Mouse (Mus musculus) megakaryocyte, embryonic 14.5 days (primary cell): Measurements from ENCODE around the gene Scn11a. TPM values are rescaled to one million over a fixed set of nuclear protein-coding genes. Genes with fewer than 3 reads are reported as not detected.

Experiments
- H3K27me3 ChIP-seq: replicated peaks from 2 replicates; pipeline ENCODE3; 2012; ENCODE audit warnings: inconsistent platforms
- H3K36me3 ChIP-seq: replicated peaks from 2 replicates; pipeline ENCODE3; 2012; ENCODE audit warnings: low read length, inconsistent platforms, mixed read lengths
- H3K4me1 ChIP-seq: 2 replicates; pipeline ENCODE4 v1.6.1; 2012; ENCODE audit warnings: inconsistent platforms
- H3K4me3 ChIP-seq: replicated peaks from 2 replicates; pipeline ENCODE3; 2012; ENCODE audit warnings: moderate library complexity, mild to moderate bottlenecking, inconsistent platforms
- H3K9me3 ChIP-seq: 2 replicates; pipeline ENCODE4 v1.6.1; 2012; ENCODE audit warnings: inconsistent platforms
- FLI1 ChIP-seq: IDR thresholded peaks from 2 replicates; pipeline ENCODE4 v1.6.1; 2012; ENCODE audit warnings: low read length, inconsistent platforms, mixed read lengths
- GATA1 ChIP-seq: IDR thresholded peaks from 3 replicates; pipeline ENCODE4 v1.6.1; 2012; ENCODE audit warnings: mixed read lengths, low read length, inconsistent platforms, borderline replicate concordance
- polyA plus RNA-seq: library from polyadenylated mRNA; stranded (reverse); fragments of >175 nt; gene quantifications from 2 replicates; pipeline ENCODE4 v1.2.3, GENCODE M21; 2012; ENCODE audit warnings: low replicate concordance; ENCODE audit not compliant: insufficient read depth

Gene Scn11a
- polyA plus RNA-seq, 1 experiment = not detected

DNA sequence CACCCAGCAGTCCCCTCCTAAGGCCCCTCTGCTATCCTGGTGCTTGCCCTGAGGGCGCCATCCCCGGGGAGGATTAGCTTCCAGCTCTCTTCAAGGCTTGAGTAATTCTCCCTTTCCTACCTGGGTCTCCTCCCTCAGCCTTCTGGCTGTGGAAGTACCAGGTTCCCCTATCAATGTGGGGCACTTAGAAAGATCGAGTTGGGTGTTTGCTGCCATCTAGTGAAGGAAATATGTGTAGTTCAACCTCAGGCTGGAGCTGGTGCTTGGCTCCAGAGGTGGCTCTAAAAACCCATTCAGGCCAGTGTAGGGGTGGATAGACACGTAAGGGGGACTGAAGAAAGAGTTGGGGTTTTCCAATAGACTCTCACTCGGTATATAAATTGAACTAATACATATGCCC lies 73.7 kb downstream of the Scn11a start:
- Histone ChIP-seq H3K27me3 (peaks cover 33% of the 10 kb centered on the region), H3K36me3 (no peaks in the 10 kb centered on the region), H3K4me3 (no peak overlapping the region), H3K4me1 (no peaks in the 10 kb centered on the region), H3K9me3 (peaks cover 31% of the 10 kb centered on the region)
- TF ChIP-seq GATA1 = no peak
- TF ChIP-seq FLI1 = no peak

- peaks cover 53% of the 10 kb centered on the region for H3K27me3 ChIP-seq
- H3K36me3 ChIP-seq = no peaks in the 10 kb centered on the region
- TF ChIP-seq GATA1 = no peak
- no peak for TF ChIP-seq FLI1
- H3K9me3 ChIP-seq = peaks cover 12% of the 10 kb centered on the region
- H3K4me3 ChIP-seq = no peak overlapping the region
- H3K4me1 ChIP-seq = peaks cover 8% of the 10 kb centered on the region
Observed at GRCm38 (mm10) chr9:119749112-119749511, 76.1 kb downstream of the Scn11a start.

GRCm38 (mm10) chr9:119743900-119744299 lies 81.4 kb downstream of the Scn11a start:
- peaks cover 26% of the 10 kb centered on the region for H3K4me1 ChIP-seq
- peak overlapping the region; percentile 67 for H3K4me3 ChIP-seq
- TF ChIP-seq FLI1 (no peak), GATA1 (no peak)
- H3K9me3 ChIP-seq = peaks cover 9% of the 10 kb centered on the region
- H3K36me3 ChIP-seq = no peaks in the 10 kb centered on the region
- H3K27me3 ChIP-seq = peaks cover 72% of the 10 kb centered on the region

DNA sequence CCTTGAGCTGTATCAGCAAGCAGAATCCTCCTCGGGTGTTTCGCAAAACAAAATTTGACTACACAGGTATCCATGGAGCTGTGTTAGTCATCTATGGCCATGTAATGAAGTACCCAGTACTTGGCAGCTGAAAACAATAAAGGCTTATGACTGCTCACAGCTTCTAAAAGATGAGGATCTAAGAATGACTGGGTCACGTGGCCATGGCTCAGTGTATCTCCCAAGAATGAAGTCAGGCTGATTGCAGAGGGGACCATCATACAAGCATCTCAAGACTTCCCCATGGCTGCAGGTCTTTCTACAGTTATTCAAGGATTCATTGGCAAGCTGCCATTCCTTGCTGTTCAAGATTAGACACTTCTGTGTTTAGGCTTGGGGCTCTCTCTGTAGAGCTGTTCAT lies 81.9 kb downstream of the Scn11a start:
- TF ChIP-seq FLI1 (no peak), GATA1 (no peak)
- peaks cover 26% of the 10 kb centered on the region for H3K4me1 ChIP-seq
- no peak overlapping the region for H3K4me3 ChIP-seq

GRCm38 (mm10) chr9:119741101-119741786 lies 84.0 kb downstream of the Scn11a start:
- no peak overlapping the region for H3K4me3 ChIP-seq
- no peaks in the 10 kb centered on the region for H3K9me3 ChIP-seq
- TF ChIP-seq FLI1 = no peak
- TF ChIP-seq GATA1 = no peak

More for the DNA sequence above, 81.9 kb downstream of the Scn11a start:
- H3K36me3 ChIP-seq = no peaks in the 10 kb centered on the region
- peaks cover 9% of the 10 kb centered on the region for H3K9me3 ChIP-seq
- peaks cover 70% of the 10 kb centered on the region for H3K27me3 ChIP-seq

DNA sequence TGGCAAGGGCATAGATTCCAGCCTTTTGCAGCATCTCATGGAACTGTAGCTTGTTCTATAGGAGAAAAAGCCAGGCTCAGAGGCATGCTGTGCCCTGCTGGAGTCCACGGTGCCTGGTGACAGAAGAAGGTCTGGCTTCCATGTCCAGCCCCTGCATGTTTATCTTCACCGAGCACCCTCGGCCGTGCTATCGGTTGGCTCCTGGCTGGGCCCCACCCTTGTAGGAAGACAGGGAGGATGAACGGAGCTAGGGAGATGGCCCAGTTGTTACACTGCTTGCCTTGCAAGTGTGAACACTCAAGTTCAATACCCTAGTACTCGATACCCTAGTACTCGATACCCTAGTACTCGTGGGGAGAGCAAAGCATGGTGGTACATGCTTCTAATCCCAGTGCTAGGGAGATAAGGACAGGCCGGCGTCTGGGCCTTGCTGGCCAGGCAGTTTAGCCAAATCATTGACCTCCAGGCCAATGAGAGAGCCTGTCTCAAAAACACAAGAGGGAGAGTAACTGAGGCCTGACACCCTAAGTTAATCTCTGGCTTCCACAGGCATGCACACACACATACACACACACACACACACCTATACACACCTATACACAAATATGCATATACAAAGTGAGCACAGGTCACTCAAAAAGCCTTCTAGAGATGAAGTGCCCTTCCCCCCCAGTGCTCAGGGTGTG lies 96.7 kb downstream of the Scn11a start:
- no peaks in the 10 kb centered on the region for H3K36me3 ChIP-seq
- H3K4me1 ChIP-seq = no peaks in the 10 kb centered on the region
- no peak overlapping the region for H3K4me3 ChIP-seq
- TF ChIP-seq FLI1 (no peak), GATA1 (no peak)
- peaks cover 27% of the 10 kb centered on the region for H3K27me3 ChIP-seq
- H3K9me3 ChIP-seq = no peaks in the 10 kb centered on the region

More at GRCm38 (mm10) chr9:119741101-119741786, 84.0 kb downstream of the Scn11a start:
- Histone ChIP-seq H3K36me3 (no peaks in the 10 kb centered on the region), H3K27me3 (peaks cover 75% of the 10 kb centered on the region), H3K4me1 (peaks cover 26% of the 10 kb centered on the region)

DNA sequence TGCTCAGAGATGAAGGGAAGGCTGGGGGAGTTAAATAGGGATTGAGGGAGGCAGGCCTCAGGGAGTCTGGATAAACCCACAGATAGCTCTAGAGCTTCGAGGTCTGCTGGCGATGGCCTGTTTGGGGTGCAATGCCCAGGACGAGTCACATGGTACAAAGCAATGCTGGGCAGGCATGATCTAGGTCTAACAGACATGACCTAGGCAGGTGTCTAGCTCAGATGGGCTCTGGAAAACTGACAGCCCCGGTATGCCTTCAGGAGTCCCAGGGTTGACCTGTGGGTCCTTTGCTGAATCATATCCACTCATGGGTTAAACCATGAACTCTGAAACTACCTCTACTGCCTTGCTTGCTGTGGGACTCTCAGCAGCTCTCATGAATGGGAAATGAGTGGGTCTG lies 98.3 kb downstream of the Scn11a start:
- no peak overlapping the region for H3K4me3 ChIP-seq
- no peaks in the 10 kb centered on the region for H3K36me3 ChIP-seq
- no peaks in the 10 kb centered on the region for H3K9me3 ChIP-seq
- H3K4me1 ChIP-seq = no peaks in the 10 kb centered on the region
- peaks cover 25% of the 10 kb centered on the region for H3K27me3 ChIP-seq
- TF ChIP-seq GATA1 = no peak
- TF ChIP-seq FLI1 = no peak

- no peaks in the 10 kb centered on the region for H3K9me3 ChIP-seq
- H3K36me3 ChIP-seq = no peaks in the 10 kb centered on the region
- peaks cover 25% of the 10 kb centered on the region for H3K27me3 ChIP-seq
- TF ChIP-seq FLI1 (no peak), GATA1 (no peak)
- no peaks in the 10 kb centered on the region for H3K4me1 ChIP-seq
- H3K4me3 ChIP-seq = no peak overlapping the region
Observed at GRCm38 (mm10) chr9:119725293-119725862, 99.9 kb downstream of the Scn11a start.

- TF ChIP-seq GATA1 (no peak), FLI1 (no peak)
- H3K4me1 ChIP-seq = no peaks in the 10 kb centered on the region
- H3K4me3 ChIP-seq = no peak within 1 kb of the TSS
- H3K36me3 ChIP-seq = no peaks in the 10 kb centered on the region
- H3K27me3 ChIP-seq = peaks cover 15% of the 10 kb centered on the region
- H3K9me3 ChIP-seq = no peaks in the 10 kb centered on the region
Observed at GRCm38 (mm10) chr9:119719222-119719621, 106.0 kb downstream of the Scn11a start, which contains the start of gene Scn10a. Scn10a (minus strand) TSS chr9:119719322.

DNA sequence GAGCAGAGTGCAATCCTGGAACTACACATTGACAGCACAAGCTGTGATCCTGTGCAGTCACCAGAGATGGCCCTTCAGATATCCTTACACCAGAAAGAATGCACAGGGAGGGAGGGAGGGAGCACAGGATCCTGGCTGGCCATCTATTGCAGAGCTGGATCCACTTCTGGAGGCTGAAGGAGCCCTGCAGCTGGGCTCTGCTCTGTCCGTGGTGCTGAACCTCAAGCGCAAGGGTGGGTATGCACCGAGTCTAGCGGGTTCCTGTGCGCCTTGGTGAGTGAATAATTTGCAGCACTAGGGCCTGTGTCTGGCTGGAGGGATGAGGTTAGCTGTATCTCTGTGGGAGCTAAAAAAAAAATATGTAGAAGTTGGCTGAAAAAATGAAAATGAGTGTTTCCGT lies 118.6 kb downstream of the Scn11a start:
- Histone ChIP-seq H3K36me3 (no peaks in the 10 kb centered on the region), H3K4me3 (no peak overlapping the region), H3K27me3 (no peaks in the 10 kb centered on the region), H3K4me1 (no peaks in the 10 kb centered on the region), H3K9me3 (no peaks in the 10 kb centered on the region)
- TF ChIP-seq FLI1 (no peak), GATA1 (no peak)

Other genes starting within 250 kb of the Scn11a start
- gene Scn5a, start 246.4 kb downstream of the Scn11a start, polyA plus RNA-seq = 0.04 TPM in 1 of 2 replicates, not detected in the other
- not detected in 2 replicates for gene Scn10a, start 106.1 kb downstream of the Scn11a start, polyA plus RNA-seq
- 9.9 and 15.8 TPM in 2 replicates for gene Wdr48, start 69.4 kb upstream of the Scn11a start, polyA plus RNA-seq
- gene Gorasp1, start 112.1 kb upstream of the Scn11a start, polyA plus RNA-seq = 11.6 and 11.7 TPM in 2 replicates
- gene Ttc21a, start 112.2 kb upstream of the Scn11a start, polyA plus RNA-seq = 0.26 TPM in 1 of 2 replicates, not detected in the other
- gene Csrnp1, start 159.2 kb upstream of the Scn11a start, polyA plus RNA-seq = 10.6 and 25.7 TPM in 2 replicates
- not detected in 2 replicates for gene Xirp1, start 198.1 kb upstream of the Scn11a start, polyA plus RNA-seq
- gene Cx3cr1, start 244.4 kb upstream of the Scn11a start, polyA plus RNA-seq = 0.73 TPM in 1 of 2 replicates, not detected in the other